Mouse (Mus musculus) hindbrain, embryonic 11.5 days (tissue): ENCODE results near the gene Igfbp4. TPM values are rescaled to one million over a fixed set of nuclear protein-coding genes. Genes with fewer than 3 reads are reported as not detected.

ENCODE experiments used
- ATAC-seq: fragments of 200-750 bp; cut with Nextera tagmentation; 2 replicates; pipeline ENCODE4 v1.8.0; 2017; ENCODE audit warnings: mild to moderate bottlenecking, moderate TSS enrichment, moderate library complexity; ENCODE audit not compliant: low FRiP score
- DNase-seq: peaks from one replicate; pipeline ENCODE4 v3.0.0-alpha.2; 2015; ENCODE audit warnings: low spot score
- H3K27ac ChIP-seq: fragments of 300-500 bp; sonication (generic); 2 replicates; pipeline ENCODE4 v1.5.1; 2014; ENCODE audit warnings: mild to moderate bottlenecking, low read depth, low read length
- H3K27me3 ChIP-seq: fragments of 300-500 bp; sonication (generic); 2 replicates; pipeline ENCODE4 v1.6.1; 2014; ENCODE audit warnings: mild to moderate bottlenecking, low read length, moderate library complexity, mixed read lengths; ENCODE audit not compliant: control insufficient read depth, insufficient read depth
- H3K36me3 ChIP-seq: fragments of 300-500 bp; sonication (generic); 2 replicates; pipeline ENCODE4 v1.6.1; 2014; ENCODE audit warnings: mild to moderate bottlenecking, low read length, moderate library complexity, mixed read lengths; ENCODE audit not compliant: control insufficient read depth, insufficient read depth
- H3K4me1 ChIP-seq: fragments of 300-500 bp; sonication (generic); replicated peaks from 2 replicates; pipeline ENCODE4 v1.6.1; 2014; ENCODE audit warnings: low read length, mixed read lengths; ENCODE audit not compliant: control insufficient read depth, insufficient read depth
- H3K4me2 ChIP-seq: fragments of 300-500 bp; sonication (generic); replicated peaks from 2 replicates; pipeline ENCODE4 v1.6.1; 2014; ENCODE audit warnings: mild to moderate bottlenecking, low read depth, low read length
- H3K4me3 ChIP-seq: fragments of 300-500 bp; sonication (generic); 2 replicates; pipeline ENCODE4 v1.5.1; 2014; ENCODE audit warnings: low read depth, low read length
- H3K9ac ChIP-seq: fragments of 300-500 bp; sonication (generic); 2 replicates; pipeline ENCODE4 v1.6.1; 2014; ENCODE audit warnings: low read depth, low read length
- H3K9me3 ChIP-seq: fragments of 300-500 bp; sonication (generic); 2 replicates; pipeline ENCODE4 v1.6.1; 2016; ENCODE audit warnings: low read length; ENCODE audit not compliant: control insufficient read depth
- WGBS: fragments of 180-500 bp; shearing (Covaris S2); extraction: QIAGEN DNeasy Blood & Tissue Kit; methylation state at CpG from one replicate; pipeline ENCODE4 v1.1.7; 2014; 5-methylcytosine and 5-hydroxymethylcytosine counted together
- polyA plus RNA-seq: library from polyadenylated mRNA; unstranded; fragments of >200 nt; fragmentation: Nextera tagmentation; extraction: Ambion mirVana; gene quantifications from 2 replicates; pipeline ENCODE4 v1.2.1, GENCODE M21; 2014

Gene Igfbp4
- polyA plus RNA-seq, 1 experiment from 2014 or later = 295 TPM

GRCm38 (mm10) chr11:99082098-99082497 is 41.1 kb downstream of the Igfbp4 start:
- Histone ChIP-seq H3K27ac (no peak overlapping the region), H3K9me3 (no peaks in the 10 kb centered on the region), H3K9ac (no peak overlapping the region), H3K4me2 (no peak overlapping the region), H3K4me1 (no peaks in the 10 kb centered on the region), H3K36me3 (no peaks in the 10 kb centered on the region), H3K27me3 (no peaks in the 10 kb centered on the region), H3K4me3 (no peak overlapping the region)
- 69% methylated on average over 8 of the region's 8 CpGs for WGBS
- ATAC-seq (no peak), DNase-seq (no peak)

- H3K4me3 ChIP-seq = no peak overlapping the region
- no peak for DNase-seq
- no peak overlapping the region for H3K4me2 ChIP-seq
- H3K9ac ChIP-seq = no peak overlapping the region
- H3K27ac ChIP-seq = no peak overlapping the region
- H3K4me1 ChIP-seq = no peaks in the 10 kb centered on the region
- 91% methylated on average over 8 of the region's 8 CpGs for WGBS
- no peaks in the 10 kb centered on the region for H3K36me3 ChIP-seq
- ATAC-seq = no peak
- H3K9me3 ChIP-seq = no peaks in the 10 kb centered on the region
- no peaks in the 10 kb centered on the region for H3K27me3 ChIP-seq
Measured at GRCm38 (mm10) chr11:99083516-99083915, 42.5 kb downstream of the Igfbp4 start.

GRCm38 (mm10) chr11:99084366-99084765 is 43.3 kb downstream of the Igfbp4 start:
- Histone ChIP-seq H3K4me3 (no peak overlapping the region), H3K36me3 (no peaks in the 10 kb centered on the region), H3K27me3 (no peaks in the 10 kb centered on the region), H3K27ac (no peak overlapping the region), H3K9me3 (no peaks in the 10 kb centered on the region), H3K4me2 (no peak overlapping the region), H3K4me1 (no peaks in the 10 kb centered on the region), H3K9ac (no peak overlapping the region)
- DNase-seq (no peak), ATAC-seq (no peak)
- 70% methylated on average over 9 of the region's 9 CpGs for WGBS

GRCm38 (mm10) chr11:99088486-99088885 is 47.4 kb downstream of the Igfbp4 start:
- DNase-seq = no peak
- Histone ChIP-seq H3K9me3 (no peaks in the 10 kb centered on the region), H3K4me3 (no peak overlapping the region), H3K9ac (no peak overlapping the region), H3K36me3 (no peaks in the 10 kb centered on the region), H3K4me2 (no peak overlapping the region), H3K4me1 (no peaks in the 10 kb centered on the region), H3K27me3 (no peaks in the 10 kb centered on the region), H3K27ac (no peak overlapping the region)
- ATAC-seq = no peak
- WGBS = 56% methylated on average over 2 of the region's 2 CpGs

- no peaks in the 10 kb centered on the region for H3K4me1 ChIP-seq
- ATAC-seq (no peak), DNase-seq (no peak)
- WGBS = 61% methylated on average over 14 of the region's 14 CpGs
- no peak within 1 kb of the TSS for H3K4me2 ChIP-seq
- H3K9ac ChIP-seq = no peak within 1 kb of the TSS
- H3K27me3 ChIP-seq = no peaks in the 10 kb centered on the region
- no peak within 1 kb of the TSS for H3K4me3 ChIP-seq
- no peaks in the 10 kb centered on the region for H3K9me3 ChIP-seq
- H3K36me3 ChIP-seq = no peaks in the 10 kb centered on the region
- H3K27ac ChIP-seq = no peak within 1 kb of the TSS
Measured at GRCm38 (mm10) chr11:99089077-99089601, 48.1 kb downstream of the Igfbp4 start, which contains the start of gene Tns4. Tns4 (minus strand) TSS chr11:99089306.

GRCm38 (mm10) chr11:99090391-99090790 is 49.3 kb downstream of the Igfbp4 start:
- H3K4me1 ChIP-seq = no peaks in the 10 kb centered on the region
- H3K9me3 ChIP-seq = no peaks in the 10 kb centered on the region
- H3K27me3 ChIP-seq = no peaks in the 10 kb centered on the region
- DNase-seq (no peak), ATAC-seq (no peak)
- H3K27ac ChIP-seq = no peak overlapping the region
- no peaks in the 10 kb centered on the region for H3K36me3 ChIP-seq
- 93% methylated on average over 8 of the region's 8 CpGs for WGBS
- H3K4me2 ChIP-seq = no peak overlapping the region
- no peak overlapping the region for H3K9ac ChIP-seq
- no peak overlapping the region for H3K4me3 ChIP-seq

- no peaks in the 10 kb centered on the region for H3K27me3 ChIP-seq
- H3K4me1 ChIP-seq = no peaks in the 10 kb centered on the region
- WGBS = 80% methylated on average over 2 of the region's 2 CpGs
Measured at GRCm38 (mm10) chr11:99091666-99092065, 50.6 kb downstream of the Igfbp4 start.

GRCm38 (mm10) chr11:99093740-99094139 is 52.7 kb downstream of the Igfbp4 start:
- DNase-seq (no peak), ATAC-seq (no peak)
- H3K4me3 ChIP-seq = no peak overlapping the region
- no peaks in the 10 kb centered on the region for H3K4me1 ChIP-seq
- no peaks in the 10 kb centered on the region for H3K9me3 ChIP-seq
- H3K27ac ChIP-seq = no peak overlapping the region
- H3K4me2 ChIP-seq = no peak overlapping the region
- no peak overlapping the region for H3K9ac ChIP-seq
- no peaks in the 10 kb centered on the region for H3K36me3 ChIP-seq
- H3K27me3 ChIP-seq = no peaks in the 10 kb centered on the region
- WGBS = 86% methylated on average over 7 of the region's 7 CpGs

More at GRCm38 (mm10) chr11:99091666-99092065, 50.6 kb downstream of the Igfbp4 start:
- Histone ChIP-seq H3K36me3 (no peaks in the 10 kb centered on the region), H3K9ac (no peak overlapping the region), H3K9me3 (no peaks in the 10 kb centered on the region), H3K4me2 (no peak overlapping the region), H3K27ac (no peak overlapping the region), H3K4me3 (no peak overlapping the region)
- no peak for DNase-seq
- ATAC-seq = no peak

GRCm38 (mm10) chr11:99094911-99095676 is 54.0 kb downstream of the Igfbp4 start:
- H3K27ac ChIP-seq = no peak overlapping the region
- DNase-seq = no peak

More at GRCm38 (mm10) chr11:99094911-99095676, 54.0 kb downstream of the Igfbp4 start:
- ATAC-seq = no peak
- Histone ChIP-seq H3K9ac (no peak overlapping the region), H3K9me3 (no peaks in the 10 kb centered on the region), H3K4me2 (no peak overlapping the region), H3K36me3 (no peaks in the 10 kb centered on the region), H3K27me3 (no peaks in the 10 kb centered on the region), H3K4me1 (no peaks in the 10 kb centered on the region), H3K4me3 (no peak overlapping the region)
- 74% methylated on average over 2 of the region's 2 CpGs for WGBS
